Mouse (Mus musculus) bone marrow macrophage, adult 2 months (primary cell): ENCODE data around the gene Phxr2. TPM values are rescaled to one million over a fixed set of nuclear protein-coding genes. Genes with fewer than 3 reads are reported as not detected.
"Not testable (repeated sequence)": the region's sequence is repeated elsewhere in the genome, so short reads cannot be mapped to it uniquely, and the experiment has no call there.

Experiments
- H3K27ac ChIP-seq: 2 replicates; pipeline ENCODE4 v1.5.1; 2012; ENCODE audit warnings: low read depth, low read length; ENCODE audit not compliant: insufficient read depth
- H3K4me1 ChIP-seq: 2 replicates; pipeline ENCODE4 v1.6.1; 2012; ENCODE audit warnings: low read length; ENCODE audit not compliant: control insufficient read depth, insufficient read depth
- H3K4me3 ChIP-seq: 2 replicates; pipeline ENCODE4 v1.5.1; 2012; ENCODE audit warnings: mild to moderate bottlenecking, low read length, moderate library complexity; ENCODE audit not compliant: insufficient read depth
- CTCF ChIP-seq: IDR thresholded peaks from 2 replicates; pipeline ENCODE4 v1.5.1; 2012; ENCODE audit warnings: low read depth, mild to moderate bottlenecking, low read length, moderate library complexity
- POLR2A ChIP-seq: IDR thresholded peaks from 2 replicates; pipeline ENCODE4 v1.6.1; 2012; ENCODE audit warnings: mild to moderate bottlenecking, low read depth, low read length, borderline replicate concordance
- polyA plus RNA-seq: library from polyadenylated mRNA; stranded (reverse); fragments of >200 nt; gene quantifications from 2 replicates; pipeline ENCODE4 v1.2.4, GENCODE M21; 2012; ENCODE audit not compliant: missing spikeins, insufficient read depth, insufficient read length

Phxr2 gene
- polyA plus RNA-seq, 1 experiment: not detected

DNA sequence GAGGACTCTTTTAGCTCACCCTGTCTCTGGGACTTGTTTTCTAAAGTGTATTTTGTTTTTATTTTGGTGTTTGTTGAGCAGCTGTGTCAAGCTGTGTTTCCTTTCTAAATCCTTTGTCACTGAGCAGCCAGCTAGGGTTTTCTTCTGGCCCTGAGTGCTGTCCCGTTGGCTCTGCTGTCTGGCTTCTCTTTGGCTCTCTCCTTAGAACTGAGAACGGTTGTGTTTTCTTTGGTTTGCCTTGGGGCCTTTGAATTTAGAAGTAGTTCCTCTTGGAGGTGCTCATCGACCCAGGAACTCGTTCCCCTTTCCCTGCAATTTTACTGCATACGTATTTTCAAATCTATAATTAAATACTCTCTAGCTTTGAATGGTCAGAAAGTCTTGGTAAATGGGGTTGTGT, 36.9 kb upstream of the Phxr2 start:
- Histone ChIP-seq H3K27ac (no peak overlapping the region), H3K4me3 (no peak overlapping the region), H3K4me1 (peaks cover 12% of the 10 kb centered on the region)
- TF ChIP-seq CTCF (no peak), POLR2A (no peak)

DNA sequence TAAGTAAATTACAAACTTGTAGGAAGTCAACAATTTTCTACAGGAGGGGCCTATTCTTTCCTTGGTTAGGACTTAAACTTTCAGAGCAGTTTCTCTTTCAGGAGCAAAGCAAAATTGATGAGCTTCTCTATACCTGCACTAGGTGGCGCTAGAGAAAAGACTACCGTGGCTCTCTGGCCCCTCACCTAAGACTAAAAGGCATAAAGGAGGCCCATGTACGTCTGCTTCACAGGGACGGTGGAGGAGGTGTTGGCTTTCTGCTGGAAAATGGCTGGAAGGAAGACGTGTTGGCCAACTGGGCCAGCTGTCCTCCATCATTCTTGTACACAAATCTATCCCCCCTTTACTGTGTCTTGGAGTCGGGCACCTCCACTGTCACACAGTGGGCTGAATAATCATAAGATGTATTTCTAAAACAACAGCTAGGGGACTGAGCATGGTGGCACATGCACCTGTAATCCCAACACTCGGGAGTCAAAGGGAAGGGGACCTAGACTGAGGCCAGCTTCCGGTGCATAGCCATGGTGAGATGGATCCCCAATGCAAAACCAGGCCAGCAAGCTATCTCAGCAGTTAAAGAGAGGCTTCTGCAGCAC, 36.0 kb upstream of the Phxr2 start:
- peak; percentile 46 for TF ChIP-seq CTCF
- TF ChIP-seq POLR2A: no peak
- H3K27ac ChIP-seq: no peak overlapping the region
- no peak overlapping the region for H3K4me3 ChIP-seq
- peaks cover 12% of the 10 kb centered on the region for H3K4me1 ChIP-seq

DNA sequence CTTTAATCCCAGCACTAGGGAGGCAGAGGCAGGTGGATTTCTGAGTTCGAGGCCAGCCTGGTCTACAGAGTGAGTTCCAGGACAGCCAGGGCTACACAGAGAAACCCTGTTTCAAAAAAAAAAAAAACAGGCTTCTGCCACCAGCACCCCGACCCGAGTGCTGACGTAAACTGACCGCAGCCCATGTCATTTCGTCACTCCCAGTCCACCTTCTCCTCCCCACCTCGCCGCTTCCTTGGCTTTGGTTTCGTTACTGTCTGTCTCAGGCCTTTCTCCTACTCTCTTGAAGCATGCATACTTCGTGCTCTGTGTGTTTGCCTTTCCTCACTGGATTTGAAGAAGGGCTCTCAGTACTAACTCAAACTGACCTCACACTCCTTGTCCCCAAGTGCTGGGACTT, 31.6 kb upstream of the Phxr2 start:
- not testable (repeated sequence) for H3K4me1 ChIP-seq, H3K27ac ChIP-seq, H3K4me3 ChIP-seq

DNA sequence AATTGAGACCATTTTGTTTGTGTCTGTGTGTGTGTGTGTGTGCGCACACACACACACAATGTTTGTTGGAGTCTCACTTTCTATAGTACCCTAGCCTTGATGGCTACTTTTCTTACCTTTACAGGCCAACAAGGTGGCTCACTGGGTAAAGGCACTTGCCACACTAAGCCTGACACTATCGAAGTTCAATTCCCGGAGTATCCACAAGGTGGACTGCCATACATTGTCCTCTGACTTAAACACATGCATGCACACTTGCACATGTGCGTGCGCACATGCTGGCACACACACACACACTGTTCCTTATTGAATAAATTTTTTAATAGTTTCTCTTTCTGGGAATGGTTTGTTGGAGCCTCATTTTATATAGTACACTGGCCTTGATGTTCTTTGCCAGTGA, 30.7 kb upstream of the Phxr2 start:
- H3K4me3 ChIP-seq: no peak overlapping the region
- no peaks in the 10 kb centered on the region for H3K4me1 ChIP-seq
- TF ChIP-seq CTCF (no peak), POLR2A (no peak)
- no peak overlapping the region for H3K27ac ChIP-seq

DNA sequence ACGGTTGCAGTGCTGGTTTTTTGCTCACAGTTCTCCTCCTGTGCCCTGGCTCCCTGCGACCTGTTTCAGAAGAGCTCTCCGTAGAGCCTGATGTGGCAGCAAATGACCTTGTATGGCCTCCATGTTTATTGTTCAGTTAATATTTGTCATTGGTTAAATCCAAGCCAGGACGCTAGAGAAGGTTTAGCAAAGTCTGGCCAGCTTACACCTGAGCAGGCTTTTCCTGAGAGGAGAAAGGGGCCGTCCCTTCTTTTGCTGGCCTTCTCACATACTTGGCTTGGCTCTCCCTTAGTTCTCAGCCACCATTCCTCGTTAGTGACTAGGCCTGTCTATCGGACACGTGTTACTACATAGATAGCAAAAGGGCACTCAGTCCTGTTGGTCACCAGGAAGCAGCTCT, 28.5 kb upstream of the Phxr2 start:
- Histone ChIP-seq H3K4me1 (no peaks in the 10 kb centered on the region), H3K27ac (no peak overlapping the region), H3K4me3 (no peak overlapping the region)
- TF ChIP-seq CTCF: no peak
- no peak for TF ChIP-seq POLR2A

DNA sequence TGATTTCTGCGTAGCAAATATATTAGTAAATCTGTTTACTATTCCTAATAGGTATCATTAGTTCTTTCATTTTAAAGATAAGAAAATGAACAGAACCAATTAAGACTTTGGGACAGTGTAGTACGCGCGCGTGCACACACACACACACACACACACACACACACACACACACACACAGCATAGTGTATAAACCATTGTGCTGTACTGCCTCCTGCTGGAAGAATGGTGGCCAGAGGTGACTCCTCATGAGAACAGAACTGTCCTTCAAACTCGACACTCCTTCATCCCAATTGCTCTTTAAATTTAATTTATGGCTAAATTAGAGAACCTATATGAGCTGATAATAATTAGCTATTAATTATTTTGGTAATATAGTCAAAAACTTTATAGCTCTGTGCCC, 25.9 kb upstream of the Phxr2 start:
- no peak overlapping the region for H3K4me3 ChIP-seq
- TF ChIP-seq CTCF (peak; percentile 54), POLR2A (no peak)
- H3K4me1 ChIP-seq: no peaks in the 10 kb centered on the region
- H3K27ac ChIP-seq: no peak overlapping the region

DNA sequence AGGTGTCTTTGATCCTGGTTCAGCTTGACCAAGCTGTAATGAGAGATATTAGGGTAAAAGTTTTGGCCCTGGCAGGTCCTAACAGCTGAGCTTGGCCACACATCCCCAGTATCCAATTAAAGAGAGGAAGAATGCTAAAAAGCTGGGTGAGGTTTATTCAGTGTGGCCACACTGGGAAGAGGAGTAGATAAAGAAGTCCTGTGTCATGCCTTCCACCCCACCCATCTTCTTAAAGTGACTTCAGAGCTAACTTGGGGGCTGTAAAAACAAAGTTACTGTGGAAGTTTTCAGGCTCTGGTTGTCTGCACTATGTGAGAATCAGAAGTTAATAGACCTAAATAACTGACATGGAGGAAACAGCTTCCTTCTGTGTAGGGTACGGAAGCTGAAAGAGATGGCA, 25.5 kb upstream of the Phxr2 start:
- TF ChIP-seq CTCF: no peak
- TF ChIP-seq POLR2A: no peak
- Histone ChIP-seq H3K4me1 (no peaks in the 10 kb centered on the region), H3K4me3 (no peak overlapping the region)

DNA sequence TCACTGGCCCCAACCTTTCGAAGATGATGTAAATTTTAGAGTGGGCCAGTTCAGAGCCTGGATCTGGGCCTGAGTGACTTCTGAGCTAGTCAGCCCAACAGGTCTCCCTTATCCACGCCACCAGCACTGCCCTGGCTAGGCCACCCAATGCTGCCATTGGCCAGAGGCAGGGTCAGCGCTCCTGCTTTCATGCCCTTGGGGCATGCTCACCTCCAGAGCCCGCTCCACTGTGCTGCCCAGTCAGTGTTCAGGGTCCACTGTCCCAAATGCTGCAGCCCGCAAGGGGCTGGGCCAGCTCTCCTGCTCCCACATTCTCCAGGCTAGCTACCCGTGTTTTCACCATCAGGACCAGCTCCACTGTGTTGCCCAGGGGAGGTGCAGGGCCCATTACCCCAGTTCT, 23.9 kb upstream of the Phxr2 start:
- Histone ChIP-seq H3K4me3 (no peak overlapping the region), H3K4me1 (no peaks in the 10 kb centered on the region)
- TF ChIP-seq POLR2A: no peak
- TF ChIP-seq CTCF: no peak

More for the DNA sequence above, 25.5 kb upstream of the Phxr2 start:
- no peak overlapping the region for H3K27ac ChIP-seq

DNA sequence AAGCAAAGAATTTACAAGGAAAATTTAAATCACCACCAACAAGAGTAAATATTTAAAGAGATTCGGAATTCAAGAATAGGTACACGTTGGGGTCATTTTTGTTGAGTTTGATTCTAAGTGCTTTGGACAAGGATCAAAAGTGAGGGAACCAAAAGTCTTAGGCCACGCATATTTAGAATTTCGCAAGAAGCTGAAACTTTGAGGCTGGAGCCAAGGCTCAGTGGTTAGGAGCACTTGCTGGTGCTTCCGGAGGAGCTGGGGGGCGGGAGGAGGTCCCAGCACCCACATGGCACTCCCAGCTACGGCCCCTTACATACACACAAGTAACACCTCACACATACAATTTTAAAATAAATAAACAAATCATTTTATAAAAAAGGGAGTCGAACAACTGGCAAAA, 20.5 kb upstream of the Phxr2 start:
- TF ChIP-seq POLR2A (no peak), CTCF (no peak)
- H3K4me3 ChIP-seq: no peak overlapping the region
- H3K4me1 ChIP-seq: no peaks in the 10 kb centered on the region
- no peak overlapping the region for H3K27ac ChIP-seq

More for the DNA sequence above, 23.9 kb upstream of the Phxr2 start:
- no peak overlapping the region for H3K27ac ChIP-seq

DNA sequence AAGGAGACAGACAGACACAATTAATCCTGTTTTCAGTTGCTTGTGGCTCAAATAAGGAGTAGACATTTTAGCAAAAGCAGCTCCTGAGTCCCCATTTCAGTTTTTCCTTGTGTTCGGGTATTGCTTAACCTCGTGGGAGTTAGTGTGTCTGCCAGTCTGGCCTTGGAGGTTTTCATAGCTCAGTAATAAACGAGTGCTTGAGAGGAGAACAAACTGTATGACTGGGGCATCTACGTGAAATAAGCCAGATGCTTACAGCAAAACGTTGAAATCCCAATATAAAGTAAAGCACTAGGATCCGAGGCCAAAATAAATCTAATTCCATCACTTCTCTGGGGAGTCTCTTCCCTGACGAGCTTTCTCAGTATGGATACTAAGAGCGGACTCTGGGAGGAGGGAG, 19.5 kb upstream of the Phxr2 start:
- no peak overlapping the region for H3K4me3 ChIP-seq
- no peak for TF ChIP-seq CTCF
- no peak for TF ChIP-seq POLR2A
- no peak overlapping the region for H3K27ac ChIP-seq
- H3K4me1 ChIP-seq: no peaks in the 10 kb centered on the region

DNA sequence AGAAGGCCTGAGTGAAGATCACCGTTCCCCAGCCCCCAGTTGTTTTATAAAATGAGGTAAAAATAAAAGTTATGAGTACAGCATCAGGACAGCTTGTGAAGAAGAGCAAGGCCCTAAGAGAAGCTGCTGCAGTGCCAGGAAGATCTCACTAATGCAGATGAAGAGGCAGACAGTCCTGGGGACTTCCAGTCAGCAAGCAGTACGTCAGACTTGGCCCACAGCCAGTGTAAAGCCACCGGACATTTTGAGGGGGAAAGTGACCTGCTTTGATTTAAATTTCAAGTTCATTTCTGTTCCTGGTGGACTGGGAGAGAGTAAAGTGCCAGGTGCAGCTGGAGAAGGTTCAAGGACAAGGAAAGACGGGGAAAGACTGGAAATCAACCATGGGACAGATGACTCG, 10.2 kb upstream of the Phxr2 start:
- no peak overlapping the region for H3K27ac ChIP-seq
- no peak for TF ChIP-seq CTCF
- no peak for TF ChIP-seq POLR2A
- H3K4me1 ChIP-seq: peaks cover 5% of the 10 kb centered on the region
- H3K4me3 ChIP-seq: no peak overlapping the region
